Mouse (Mus musculus): ENCODE results near the gene Gabbr2. TPM values are rescaled to one million over a fixed set of nuclear protein-coding genes. Genes with fewer than 3 reads are reported as not detected.

The Gabbr2 gene
- polyA plus RNA-seq, 1 experiment from 2014 or later = 13.9 TPM

DNA sequence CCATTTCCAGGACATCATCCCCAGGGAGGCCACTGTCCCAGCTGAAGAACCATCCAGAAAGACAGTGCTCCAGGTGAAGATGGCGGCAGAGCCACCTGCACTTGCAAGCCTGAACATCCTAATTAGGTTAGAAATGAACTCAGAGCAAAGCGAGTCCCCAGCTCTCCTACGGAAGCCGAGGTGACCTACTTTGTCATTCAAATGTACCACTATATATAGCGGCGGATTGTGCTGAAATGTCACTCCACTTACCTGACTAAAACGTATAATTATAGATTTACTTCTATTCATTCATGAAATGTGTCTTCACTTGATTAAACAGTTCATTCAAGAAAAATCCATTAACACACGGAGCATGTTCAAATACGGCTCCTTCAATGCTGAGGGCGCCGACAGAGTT is 170.0 kb downstream of the Gabbr2 start:
- Histone ChIP-seq H3K36me3 (ENCODE audit: control insufficient read depth, insufficient read depth, low read length) (no peaks in the 10 kb centered on the region), H3K27ac (ENCODE audit: low read length) (peak overlapping the region; percentile 44), H3K27me3 (ENCODE audit: control insufficient read depth, insufficient read depth, low read depth, low read length) (no peaks in the 10 kb centered on the region), H3K4me2 (ENCODE audit: low read length) (no peak overlapping the region), H3K4me3 (ENCODE audit: low read depth, low read length) (no peak overlapping the region), H3K4me1 (ENCODE audit: control insufficient read depth, insufficient read depth, low read length) (peaks cover 8% of the 10 kb centered on the region), H3K9ac (ENCODE audit: low read depth, low read length) (no peak overlapping the region), H3K9me3 (replicated peaks; ENCODE audit: control insufficient read depth, low read length, poor library complexity, severe bottlenecking) (no peaks in the 10 kb centered on the region)
- WGBS = 53% methylated on average over 11 of the region's 11 CpGs
- no peak for ATAC-seq

- Histone ChIP-seq H3K27me3 (ENCODE audit: control insufficient read depth, insufficient read depth, low read depth, low read length) (no peaks in the 10 kb centered on the region), H3K27ac (ENCODE audit: low read length) (no peak overlapping the region), H3K4me1 (ENCODE audit: control insufficient read depth, insufficient read depth, low read length) (peaks cover 4% of the 10 kb centered on the region), H3K4me3 (ENCODE audit: low read depth, low read length) (no peak overlapping the region), H3K36me3 (ENCODE audit: control insufficient read depth, insufficient read depth, low read length) (no peaks in the 10 kb centered on the region), H3K9ac (ENCODE audit: low read depth, low read length) (no peak overlapping the region), H3K9me3 (replicated peaks; ENCODE audit: control insufficient read depth, low read length, poor library complexity, severe bottlenecking) (no peaks in the 10 kb centered on the region), H3K4me2 (ENCODE audit: low read length) (no peak overlapping the region)
- no peak for ATAC-seq
- WGBS = 67% methylated on average over 4 of the region's 4 CpGs
Measured at GRCm38 (mm10) chr4:46814954-46815353, 176.7 kb downstream of the Gabbr2 start.

DNA sequence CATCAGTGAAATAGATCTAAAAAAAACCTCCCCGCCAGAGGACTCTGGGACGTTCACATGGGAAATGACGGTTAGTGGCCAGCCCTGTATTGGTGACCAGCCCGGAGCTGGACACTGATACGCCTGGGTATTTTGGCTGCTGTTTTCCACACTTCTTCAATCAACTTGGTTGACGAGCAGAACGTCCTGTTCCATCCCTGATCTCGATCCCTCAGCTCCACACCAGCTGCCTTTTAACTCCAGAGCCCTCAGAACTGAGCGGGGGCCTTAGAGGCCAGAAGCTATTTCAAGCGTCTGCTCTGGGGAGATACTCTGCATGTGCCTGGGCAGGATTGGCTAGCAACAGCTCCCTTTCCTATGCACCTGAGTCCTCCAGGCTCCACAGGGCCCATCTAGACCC is 177.4 kb downstream of the Gabbr2 start:
- Histone ChIP-seq H3K27me3 (ENCODE audit: control insufficient read depth, insufficient read depth, low read depth, low read length) (no peaks in the 10 kb centered on the region), H3K9me3 (replicated peaks; ENCODE audit: control insufficient read depth, low read length, poor library complexity, severe bottlenecking) (no peaks in the 10 kb centered on the region), H3K4me2 (ENCODE audit: low read length) (no peak overlapping the region), H3K4me3 (ENCODE audit: low read depth, low read length) (no peak overlapping the region), H3K4me1 (ENCODE audit: control insufficient read depth, insufficient read depth, low read length) (peaks cover 4% of the 10 kb centered on the region), H3K9ac (ENCODE audit: low read depth, low read length) (no peak overlapping the region), H3K27ac (ENCODE audit: low read length) (no peak overlapping the region), H3K36me3 (ENCODE audit: control insufficient read depth, insufficient read depth, low read length) (no peaks in the 10 kb centered on the region)
- ATAC-seq = no peak
- 90% methylated on average over 10 of the region's 10 CpGs for WGBS

DNA sequence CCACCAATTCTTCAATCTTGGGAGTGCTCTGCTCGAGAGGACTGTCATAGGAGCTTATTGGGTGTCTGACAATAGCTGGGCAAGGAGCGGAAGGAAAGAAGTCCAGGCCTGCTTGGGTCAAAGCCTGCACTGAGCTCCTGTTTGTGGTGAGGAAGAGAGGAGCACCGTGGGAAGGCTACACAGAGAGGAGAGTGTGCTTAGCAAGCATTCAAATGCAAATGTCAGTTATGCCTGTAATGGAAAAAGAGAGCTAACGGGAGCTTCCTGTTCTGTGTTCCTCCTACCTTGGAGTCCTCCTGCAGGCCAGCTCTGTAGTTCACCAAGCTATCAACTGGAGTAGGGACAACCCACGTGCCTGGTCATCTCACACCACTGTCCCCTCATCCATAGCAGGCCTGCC is 180.5 kb downstream of the Gabbr2 start:
- no peak overlapping the region for H3K4me3 ChIP-seq (ENCODE audit: low read depth, low read length)
- no peak overlapping the region for H3K4me2 ChIP-seq (ENCODE audit: low read length)
- H3K27ac ChIP-seq (ENCODE audit: low read length) = no peak overlapping the region
- no peak overlapping the region for H3K9ac ChIP-seq (ENCODE audit: low read depth, low read length)
- no peaks in the 10 kb centered on the region for H3K4me1 ChIP-seq (ENCODE audit: control insufficient read depth, insufficient read depth, low read length)
- WGBS = 30% methylated on average over 5 of the region's 5 CpGs
- no peaks in the 10 kb centered on the region for H3K36me3 ChIP-seq (ENCODE audit: control insufficient read depth, insufficient read depth, low read length)
- ATAC-seq = no peak
- H3K27me3 ChIP-seq (ENCODE audit: control insufficient read depth, insufficient read depth, low read depth, low read length) = no peaks in the 10 kb centered on the region
- no peaks in the 10 kb centered on the region for H3K9me3 ChIP-seq (replicated peaks; ENCODE audit: control insufficient read depth, low read length, poor library complexity, severe bottlenecking)

DNA sequence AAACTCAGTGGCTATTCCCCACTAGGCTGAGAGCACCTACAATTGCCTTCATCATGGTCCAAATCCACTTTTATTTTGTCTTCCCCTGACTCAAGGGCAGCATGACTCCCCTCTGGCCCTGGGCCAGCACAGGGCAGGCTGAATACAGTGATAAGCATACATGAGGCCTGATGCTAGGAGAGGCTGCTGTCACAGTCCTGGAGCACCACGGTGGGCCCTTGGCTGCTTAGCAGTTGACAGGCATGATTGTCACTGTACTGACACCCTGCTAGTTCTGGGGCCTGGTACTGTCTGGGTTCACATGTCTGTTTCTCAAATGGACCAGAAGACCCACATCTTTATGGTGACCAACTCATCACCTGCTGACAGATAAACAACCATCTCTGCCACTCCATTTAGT is 184.8 kb downstream of the Gabbr2 start:
- H3K36me3 ChIP-seq (ENCODE audit: control insufficient read depth, insufficient read depth, low read length) = peaks cover 5% of the 10 kb centered on the region; the same call in 1 of the 2 replicates
- no peak overlapping the region for H3K4me3 ChIP-seq (ENCODE audit: low read depth, low read length)
- no peak overlapping the region for H3K27ac ChIP-seq (ENCODE audit: low read length)
- peak; percentile 22; the same call in 1 of the 2 replicates for ATAC-seq
- H3K9ac ChIP-seq (ENCODE audit: low read depth, low read length) = no peak overlapping the region
- no peaks in the 10 kb centered on the region for H3K27me3 ChIP-seq (ENCODE audit: control insufficient read depth, insufficient read depth, low read depth, low read length)
- no peaks in the 10 kb centered on the region for H3K9me3 ChIP-seq (replicated peaks; ENCODE audit: control insufficient read depth, low read length, poor library complexity, severe bottlenecking)
- no peak overlapping the region for H3K4me2 ChIP-seq (ENCODE audit: low read length)
- no peaks in the 10 kb centered on the region for H3K4me1 ChIP-seq (ENCODE audit: control insufficient read depth, insufficient read depth, low read length)
- WGBS = 71% methylated on average over 1 of the region's 1 CpGs

- Histone ChIP-seq H3K27ac (ENCODE audit: low read length) (no peak overlapping the region), H3K4me3 (ENCODE audit: low read depth, low read length) (no peak overlapping the region), H3K4me1 (ENCODE audit: control insufficient read depth, insufficient read depth, low read length) (no peaks in the 10 kb centered on the region), H3K9ac (ENCODE audit: low read depth, low read length) (no peak overlapping the region), H3K27me3 (ENCODE audit: control insufficient read depth, insufficient read depth, low read depth, low read length) (no peaks in the 10 kb centered on the region), H3K9me3 (replicated peaks; ENCODE audit: control insufficient read depth, low read length, poor library complexity, severe bottlenecking) (no peaks in the 10 kb centered on the region), H3K4me2 (ENCODE audit: low read length) (no peak overlapping the region), H3K36me3 (ENCODE audit: control insufficient read depth, insufficient read depth, low read length) (peaks cover 5% of the 10 kb centered on the region; the same call in 1 of the 2 replicates)
- WGBS = 73% methylated on average over 3 of the region's 3 CpGs
- ATAC-seq = no peak
Measured at GRCm38 (mm10) chr4:46805910-46806309, 185.8 kb downstream of the Gabbr2 start.

DNA sequence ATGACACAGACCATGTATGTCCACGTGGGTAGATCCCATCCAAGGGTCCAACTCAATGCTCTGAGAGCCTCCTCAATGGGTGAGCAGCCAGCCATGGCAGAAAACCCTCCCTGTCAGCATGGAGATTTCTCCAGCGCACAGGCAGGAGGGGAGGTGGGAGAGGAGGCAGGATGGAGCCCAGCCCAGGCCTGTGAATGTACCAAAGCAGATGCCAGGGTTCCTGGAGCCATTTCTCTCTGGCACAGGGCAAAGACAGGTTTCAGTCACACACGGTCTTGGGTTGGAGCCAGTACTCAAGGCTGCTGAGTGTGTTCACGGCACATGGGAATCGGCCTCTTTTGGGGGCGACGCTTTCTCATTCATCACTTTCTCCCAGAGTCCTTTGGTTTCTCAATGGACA is 189.3 kb downstream of the Gabbr2 start:
- ATAC-seq = no peak

DNA sequence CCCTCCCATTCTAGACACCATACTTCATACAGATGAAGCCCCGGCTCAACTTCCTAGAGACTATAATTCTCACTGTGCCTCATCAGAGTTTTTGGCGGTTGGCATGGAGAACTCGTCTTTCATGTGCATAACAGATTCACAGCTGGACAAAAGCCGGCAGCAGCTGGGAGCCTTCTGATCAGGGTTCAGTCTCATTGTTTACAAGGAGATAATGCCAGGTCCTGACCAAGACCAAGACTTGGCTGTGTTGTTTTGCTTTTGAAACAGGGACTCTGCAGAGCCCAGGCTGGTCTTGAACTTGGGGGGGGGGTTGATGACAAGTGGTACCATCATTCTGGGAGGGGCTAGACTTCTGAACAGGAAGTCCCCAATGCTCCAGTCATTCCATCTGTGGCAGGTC is 191.8 kb downstream of the Gabbr2 start:
- ATAC-seq = no peak
- Histone ChIP-seq H3K4me2 (ENCODE audit: low read length) (no peak overlapping the region), H3K36me3 (ENCODE audit: control insufficient read depth, insufficient read depth, low read length) (peaks cover 5% of the 10 kb centered on the region; the same call in 1 of the 2 replicates), H3K27ac (ENCODE audit: low read length) (no peak overlapping the region), H3K4me3 (ENCODE audit: low read depth, low read length) (no peak overlapping the region), H3K9ac (ENCODE audit: low read depth, low read length) (no peak overlapping the region), H3K27me3 (ENCODE audit: control insufficient read depth, insufficient read depth, low read depth, low read length) (no peaks in the 10 kb centered on the region), H3K9me3 (replicated peaks; ENCODE audit: control insufficient read depth, low read length, poor library complexity, severe bottlenecking) (no peaks in the 10 kb centered on the region), H3K4me1 (ENCODE audit: control insufficient read depth, insufficient read depth, low read length) (peaks cover 2% of the 10 kb centered on the region; the same call in 1 of the 2 replicates)
- 14% methylated on average over 4 of the region's 4 CpGs for WGBS

More for the DNA sequence above, 189.3 kb downstream of the Gabbr2 start:
- no peak overlapping the region for H3K27ac ChIP-seq (ENCODE audit: low read length)
- no peaks in the 10 kb centered on the region for H3K9me3 ChIP-seq (replicated peaks; ENCODE audit: control insufficient read depth, low read length, poor library complexity, severe bottlenecking)
- H3K4me1 ChIP-seq (ENCODE audit: control insufficient read depth, insufficient read depth, low read length) = no peaks in the 10 kb centered on the region
- H3K4me3 ChIP-seq (ENCODE audit: low read depth, low read length) = no peak overlapping the region
- H3K9ac ChIP-seq (ENCODE audit: low read depth, low read length) = no peak overlapping the region
- WGBS = 85% methylated on average over 7 of the region's 7 CpGs
- H3K4me2 ChIP-seq (ENCODE audit: low read length) = no peak overlapping the region
- no peaks in the 10 kb centered on the region for H3K27me3 ChIP-seq (ENCODE audit: control insufficient read depth, insufficient read depth, low read depth, low read length)
- peaks cover 5% of the 10 kb centered on the region; the same call in 1 of the 2 replicates for H3K36me3 ChIP-seq (ENCODE audit: control insufficient read depth, insufficient read depth, low read length)

GRCm38 (mm10) chr4:46795707-46796106 is 196.0 kb downstream of the Gabbr2 start:
- no peaks in the 10 kb centered on the region for H3K36me3 ChIP-seq (ENCODE audit: control insufficient read depth, insufficient read depth, low read length)
- H3K27ac ChIP-seq (ENCODE audit: low read length) = no peak overlapping the region
- H3K4me3 ChIP-seq (ENCODE audit: low read depth, low read length) = no peak overlapping the region
- ATAC-seq = no peak
- H3K27me3 ChIP-seq (ENCODE audit: control insufficient read depth, insufficient read depth, low read depth, low read length) = no peaks in the 10 kb centered on the region
- 62% methylated on average over 7 of the region's 7 CpGs for WGBS
- no peak overlapping the region for H3K4me2 ChIP-seq (ENCODE audit: low read length)
- no peak overlapping the region for H3K9ac ChIP-seq (ENCODE audit: low read depth, low read length)
- no peaks in the 10 kb centered on the region for H3K9me3 ChIP-seq (replicated peaks; ENCODE audit: control insufficient read depth, low read length, poor library complexity, severe bottlenecking)
- H3K4me1 ChIP-seq (ENCODE audit: control insufficient read depth, insufficient read depth, low read length) = peaks cover 2% of the 10 kb centered on the region; the same call in 1 of the 2 replicates

Measured in midbrain, embryonic 16.5 days (tissue).